Comparison of ENCODE assay signal across 8 mouse cellular contexts in genomic region chr7:127935748-127936159, GRCm38 (mm10). TPM values are rescaled to one million over a fixed set of nuclear protein-coding genes. Genes with fewer than 3 reads are reported as not detected.
A peak's percentile ranks its signal among the peaks of the same experiment; 100 is the strongest.
DNase-seq lines count a peak whose midpoint lies in the region; ATAC-seq and TF ChIP-seq lines count a peak whose summit lies in the region.

No protein-coding gene starts in this region.

- no peaks in the 10 kb centered on the region for H3K9me3 ChIP-seq in hindbrain, embryonic 15.5 days
- no peaks in the 10 kb centered on the region for H3K9me3 ChIP-seq in midbrain, embryonic 12.5 days

- peak overlapping the region; percentile 6; the same call in 1 of the 2 replicates for H3K27ac ChIP-seq in kidney, adult 2 months (ENCODE audit: insufficient read depth, low read depth, low read length)
- peak overlapping the region; percentile 8; the same call in 1 of the 2 replicates for H3K27ac ChIP-seq in bone marrow, adult 2 months (ENCODE audit: control insufficient read depth, insufficient read depth, low read depth, low read length, poor library complexity)
- H3K27ac ChIP-seq in hindbrain, embryonic 15.5 days (replicated peaks), result peak overlapping the region; percentile 91
- H3K27ac ChIP-seq in midbrain, embryonic 12.5 days (replicated peaks), result peak overlapping the region; percentile 7; the same call in 1 of the 2 replicates

- no peak for TF ChIP-seq CTCF in kidney, adult 2 months (conservative IDR thresholded peaks at IDR 0.05; ENCODE audit: insufficient read depth, insufficient read length, low read depth, low read length)
- TF ChIP-seq CTCF in bone marrow, adult 2 months (IDR thresholded peaks at IDR 0.05; ENCODE audit: control insufficient read depth, insufficient read depth, low read length), result no peak

- H3K27me3 ChIP-seq in kidney, adult 2 months (replicated peaks; ENCODE audit: control insufficient read depth, insufficient read depth, low read length), result no peaks in the 10 kb centered on the region
- peaks cover 2% of the 10 kb centered on the region; the same call in 1 of the 2 replicates for H3K27me3 ChIP-seq in hindbrain, embryonic 15.5 days
- peaks cover 10% of the 10 kb centered on the region; the same call in 1 of the 2 replicates for H3K27me3 ChIP-seq in midbrain, embryonic 12.5 days

- no peak for DNase-seq in kidney, adult 2 months
- DNase-seq in kidney, postnatal 4 days, result no peak
- DNase-seq in left cerebral cortex, adult 11 months (ENCODE audit: low spot score), result no peak
- DNase-seq in urinary bladder, adult 2 months (ENCODE audit: low spot score), result no peak
- no peak for DNase-seq in cerebellum, adult 9-10 months

- under 1% methylated on average over 38 of the region's 38 CpGs for WGBS in kidney, adult 2 months
- under 1% methylated on average over 38 of the region's 38 CpGs for WGBS in bone marrow, adult 2 months
- WGBS in hindbrain, embryonic 15.5 days, result under 1% methylated on average over 38 of the region's 38 CpGs
- under 1% methylated on average over 36 of the region's 38 CpGs for WGBS in midbrain, embryonic 12.5 days

- H3K9ac ChIP-seq in hindbrain, embryonic 15.5 days, result peak overlapping the region; percentile 81
- peak overlapping the region; percentile 71 for H3K9ac ChIP-seq in midbrain, embryonic 12.5 days (replicated peaks)

- TF ChIP-seq POLR2A in kidney, adult 2 months (IDR thresholded peaks at IDR 0.05; ENCODE audit: low read depth, low read length), result no peak
- no peak for TF ChIP-seq POLR2A in bone marrow, adult 2 months (IDR thresholded peaks at IDR 0.05; ENCODE audit: borderline replicate concordance, control insufficient read depth, low read depth, low read length)

- H3K4me2 ChIP-seq in hindbrain, embryonic 15.5 days, result peak overlapping the region; percentile 78
- peak overlapping the region; percentile 88 for H3K4me2 ChIP-seq in midbrain, embryonic 12.5 days (replicated peaks)

- no peaks in the 10 kb centered on the region for H3K36me3 ChIP-seq in kidney, adult 2 months (ENCODE audit: control insufficient read depth, insufficient read depth, low read length)
- H3K36me3 ChIP-seq in hindbrain, embryonic 15.5 days, result no peaks in the 10 kb centered on the region
- no peaks in the 10 kb centered on the region for H3K36me3 ChIP-seq in midbrain, embryonic 12.5 days

- ATAC-seq in hindbrain, embryonic 15.5 days (ENCODE audit: low FRiP score, low read depth), result peak; percentile 83
- peak; percentile 42 for ATAC-seq in midbrain, embryonic 12.5 days (ENCODE audit: low FRiP score, low read depth)

- H3K4me3 ChIP-seq in kidney, adult 2 months (ENCODE audit: insufficient read depth, low read depth, low read length), result peak overlapping the region; percentile 75
- peak overlapping the region; percentile 64 for H3K4me3 ChIP-seq in bone marrow, adult 2 months (replicated peaks; ENCODE audit: control insufficient read depth, low read depth, low read length)
- H3K4me3 ChIP-seq in hindbrain, embryonic 15.5 days, result peak overlapping the region; percentile 91
- peak overlapping the region; percentile 56 for H3K4me3 ChIP-seq in midbrain, embryonic 12.5 days

- H3K4me1 ChIP-seq in kidney, adult 2 months (ENCODE audit: control insufficient read depth, insufficient read depth, low read length), result peaks cover 36% of the 10 kb centered on the region
- H3K4me1 ChIP-seq in bone marrow, adult 2 months (ENCODE audit: control insufficient read depth, insufficient read depth, low read length), result no peaks in the 10 kb centered on the region; the same call in none of the 2 replicates
- peaks cover 20% of the 10 kb centered on the region for H3K4me1 ChIP-seq in hindbrain, embryonic 15.5 days (replicated peaks)
- peaks cover 17% of the 10 kb centered on the region for H3K4me1 ChIP-seq in midbrain, embryonic 12.5 days

RNA-seq across cellular contexts. Expression of gene Prss8, which starts 5.8 kb away (rescaled TPM):
- polyA plus RNA-seq in kidney, adult 2 months (2012; rRNA removed), result 745 and 858 TPM in 2 replicates
- 1.8 TPM in 1 of 2 replicates, not detected in the other for polyA plus RNA-seq in bone marrow, adult 2 months (2011; ENCODE audit: insufficient read depth, insufficient read length, low replicate concordance, missing spikeins)
- 0.54 TPM in 2 replicates for polyA plus RNA-seq in hindbrain, embryonic 15.5 days (2015; fragmentation: Nextera tagmentation; extraction: Ambion mirVana)
- 0.43 and 1.3 TPM in 2 replicates for polyA plus RNA-seq in midbrain, embryonic 12.5 days (2016; fragmentation: Nextera tagmentation; extraction: Ambion mirVana)
- polyA plus RNA-seq in urinary bladder, adult 2 months (2012; rRNA removed), result 54.6 and 66.0 TPM in 2 replicates

RNA-seq across cellular contexts. Expression of gene Prss36, which starts 10.8 kb away (rescaled TPM):
- 21.9 and 28.4 TPM in 2 replicates for polyA plus RNA-seq in kidney, adult 2 months (2012; rRNA removed)
- 1.3 and 4.3 TPM in 2 replicates for polyA plus RNA-seq in bone marrow, adult 2 months (2011; ENCODE audit: insufficient read depth, insufficient read length, low replicate concordance, missing spikeins)
- polyA plus RNA-seq in hindbrain, embryonic 15.5 days (2015; fragmentation: Nextera tagmentation; extraction: Ambion mirVana), result 12.6 and 14.8 TPM in 2 replicates
- polyA plus RNA-seq in midbrain, embryonic 12.5 days (2016; fragmentation: Nextera tagmentation; extraction: Ambion mirVana), result 9.3 and 10.4 TPM in 2 replicates
- 10.2 and 13.5 TPM in 2 replicates for polyA plus RNA-seq in urinary bladder, adult 2 months (2012; rRNA removed)

RNA-seq across cellular contexts. Expression of gene Kat8, which starts 23.4 kb away (rescaled TPM):
- 11.8 and 12.2 TPM in 2 replicates for polyA plus RNA-seq in kidney, adult 2 months (2012; rRNA removed)
- 14.5 and 15.7 TPM in 2 replicates for polyA plus RNA-seq in bone marrow, adult 2 months (2011; ENCODE audit: insufficient read depth, insufficient read length, low replicate concordance, missing spikeins)
- polyA plus RNA-seq in hindbrain, embryonic 15.5 days (2015; fragmentation: Nextera tagmentation; extraction: Ambion mirVana), result 47.3 and 47.7 TPM in 2 replicates
- polyA plus RNA-seq in midbrain, embryonic 12.5 days (2016; fragmentation: Nextera tagmentation; extraction: Ambion mirVana), result 54.4 and 55.2 TPM in 2 replicates
- 27.2 and 31.9 TPM in 2 replicates for polyA plus RNA-seq in urinary bladder, adult 2 months (2012; rRNA removed)

RNA-seq across cellular contexts. Expression of gene Fus, which starts 31.5 kb away (rescaled TPM):
- polyA plus RNA-seq in kidney, adult 2 months (2012; rRNA removed), result 183 and 196 TPM in 2 replicates
- polyA plus RNA-seq in bone marrow, adult 2 months (2011; ENCODE audit: insufficient read depth, insufficient read length, low replicate concordance, missing spikeins), result 627 and 763 TPM in 2 replicates
- polyA plus RNA-seq in hindbrain, embryonic 15.5 days (2015; fragmentation: Nextera tagmentation; extraction: Ambion mirVana), result 357 and 368 TPM in 2 replicates
- polyA plus RNA-seq in midbrain, embryonic 12.5 days (2016; fragmentation: Nextera tagmentation; extraction: Ambion mirVana), result 518 and 540 TPM in 2 replicates
- 388 and 390 TPM in 2 replicates for polyA plus RNA-seq in urinary bladder, adult 2 months (2012; rRNA removed)

RNA-seq across cellular contexts. Expression of gene Bckdk, which starts 31.9 kb away (rescaled TPM):
- polyA plus RNA-seq in kidney, adult 2 months (2012; rRNA removed), result 148 and 163 TPM in 2 replicates
- polyA plus RNA-seq in bone marrow, adult 2 months (2011; ENCODE audit: insufficient read depth, insufficient read length, low replicate concordance, missing spikeins), result 42.4 and 66.8 TPM in 2 replicates
- 61.6 and 65.4 TPM in 2 replicates for polyA plus RNA-seq in hindbrain, embryonic 15.5 days (2015; fragmentation: Nextera tagmentation; extraction: Ambion mirVana)
- polyA plus RNA-seq in midbrain, embryonic 12.5 days (2016; fragmentation: Nextera tagmentation; extraction: Ambion mirVana), result 83.7 and 85.5 TPM in 2 replicates
- polyA plus RNA-seq in urinary bladder, adult 2 months (2012; rRNA removed), result 71.8 and 76.9 TPM in 2 replicates

Comparison
In these comparisons a context has a peak if more than half of its experiments do, and no peak if none do; other contexts are left out.
1. H3K27ac ChIP-seq: peak in every context shown above with its lines; median percentile 91 in hindbrain, embryonic 15.5 days; 8 in bone marrow, adult 2 months; 7 in midbrain, embryonic 12.5 days; 6 in kidney, adult 2 months.
2. RNA of gene Prss8, which starts 5.8 kb away (polyA plus RNA-seq): 745 to 858 TPM in kidney, adult 2 months and 54.6 to 66.0 TPM in urinary bladder, adult 2 months; 1.8 TPM in bone marrow, adult 2 months, 0.43 to 1.3 TPM in midbrain, embryonic 12.5 days and 0.54 TPM in hindbrain, embryonic 15.5 days; every median in the first group is over 10 times any median in the second.
3. Peak in every context shown above with its lines, with median percentiles within 50 percentile points of each other: H3K4me3 ChIP-seq.